Mouse (Mus musculus) thymus, adult 2 months (tissue): ENCODE data around the gene Elmo3.

Experiments
- CTCF ChIP-seq: fragments of 200-500 bp; IDR thresholded peaks from 2 replicates; pipeline ENCODE4 v1.5.1; 2012; ENCODE audit warnings: mild to moderate bottlenecking, control low read depth, low read length, moderate library complexity, borderline replicate concordance; ENCODE audit not compliant: control insufficient read depth, poor library complexity, insufficient read depth; ENCODE audit errors: extremely low read depth
- POLR2A ChIP-seq: fragments of 200-500 bp; IDR thresholded peaks from 2 replicates; pipeline ENCODE4 v1.6.1; 2012; ENCODE audit warnings: mild to moderate bottlenecking, low read length, control low read depth, moderate library complexity; ENCODE audit not compliant: control insufficient read depth, poor library complexity, insufficient read depth; ENCODE audit errors: extremely low read depth

GRCm38 (mm10) chr8:105266775-105267174 is 38.6 kb upstream of the Elmo3 start:
- TF ChIP-seq CTCF: no peak
- no peak for TF ChIP-seq POLR2A
